Mouse (Mus musculus) urinary bladder, postnatal 36 days (tissue): ENCODE measurements at regions not wholly inside any gene's neighbourhood (a gene's known extent, or its start where the extent isn't known, plus 50 kb on each side); places are given as distances from the start of the nearest gene placed in this dataset.

ENCODE experiments used
- DNase-seq, 2 experiments: peaks; one replicate each; pipeline ENCODE4 v3.0.0; 2022; ENCODE audit warnings: low spot score in 2 of 2, mixed read lengths in 1 of 2

DNA sequence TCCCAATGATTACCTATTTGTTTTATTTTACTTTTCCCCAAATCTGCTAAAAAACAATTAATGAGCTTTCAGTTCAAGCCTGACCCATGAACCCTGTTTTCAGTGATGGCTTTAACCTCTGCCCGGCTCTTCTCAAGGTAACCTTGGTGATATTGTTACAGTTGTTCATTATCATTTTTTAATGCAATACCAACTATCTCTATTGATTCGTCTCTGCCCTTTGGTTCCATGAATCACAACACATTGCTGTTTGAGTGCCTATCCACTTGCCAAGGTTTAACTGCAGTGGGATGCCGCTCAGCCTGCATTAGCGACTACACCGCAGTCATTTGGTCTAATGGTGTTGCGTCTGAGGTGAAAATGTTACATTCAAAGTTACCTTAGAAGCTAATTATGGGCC is 317.9 kb downstream of the Etnk1 start:
- DNase-seq, result no peak

DNA sequence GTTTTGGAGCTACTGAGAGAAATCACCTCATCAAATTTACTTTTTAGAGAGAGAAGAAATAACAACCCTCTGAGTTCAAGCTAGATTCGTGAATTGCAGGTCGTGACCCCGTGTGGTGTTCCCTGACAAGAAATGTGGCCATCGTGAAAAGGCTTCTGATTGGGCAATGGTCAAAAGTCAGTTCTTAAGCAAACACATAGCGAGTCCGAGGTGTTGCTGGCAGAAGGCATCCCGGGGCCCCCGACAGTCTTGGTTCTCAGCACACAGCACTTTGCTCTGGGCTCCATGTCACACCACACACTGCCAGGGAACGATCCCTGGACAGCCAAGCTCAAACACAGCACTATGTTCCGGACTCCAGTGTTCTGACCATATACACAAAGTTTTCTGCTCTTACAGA is 320.0 kb downstream of the Etnk1 start:
- DNase-seq, result no peak

DNA sequence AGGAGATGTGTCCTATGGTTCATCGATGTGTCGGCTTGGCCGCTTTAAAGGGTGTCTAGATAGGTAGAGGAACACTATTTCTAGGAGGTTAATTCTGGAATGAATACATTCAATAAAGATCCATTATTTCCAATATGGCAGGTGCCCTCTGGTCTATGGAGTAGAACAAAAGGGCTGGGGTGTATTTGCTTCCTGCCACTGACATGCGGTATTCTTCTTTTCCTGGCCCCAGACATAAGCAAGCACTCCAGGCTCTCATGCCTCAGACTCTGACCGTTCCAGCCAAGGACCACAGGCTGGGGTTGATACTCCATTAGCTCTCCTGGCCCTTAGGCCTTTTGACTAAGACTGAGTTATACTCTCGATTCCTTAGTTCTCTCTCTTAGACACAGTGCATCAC is 323.0 kb downstream of the Etnk1 start:
- no peak for DNase-seq

DNA sequence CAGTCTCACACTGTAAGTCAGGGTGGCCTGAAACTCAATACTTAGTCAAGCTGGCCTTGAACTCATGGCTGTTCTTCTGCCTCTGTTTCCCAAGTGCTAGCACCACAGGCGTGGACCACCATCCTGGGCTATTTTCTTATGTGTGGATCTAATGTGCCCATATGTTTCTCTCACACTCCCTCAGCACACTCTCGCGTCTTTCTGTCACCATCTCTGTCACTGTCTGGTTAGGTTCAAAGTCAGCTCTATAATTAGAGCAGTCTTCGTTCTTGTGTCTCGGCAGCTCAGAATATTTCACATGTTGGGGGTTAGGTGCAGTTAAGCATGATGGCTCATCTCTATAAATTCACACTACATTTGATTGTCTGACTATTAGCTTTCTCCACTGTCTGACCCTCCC is 324.4 kb downstream of the Etnk1 start:
- DNase-seq, result no peak

DNA sequence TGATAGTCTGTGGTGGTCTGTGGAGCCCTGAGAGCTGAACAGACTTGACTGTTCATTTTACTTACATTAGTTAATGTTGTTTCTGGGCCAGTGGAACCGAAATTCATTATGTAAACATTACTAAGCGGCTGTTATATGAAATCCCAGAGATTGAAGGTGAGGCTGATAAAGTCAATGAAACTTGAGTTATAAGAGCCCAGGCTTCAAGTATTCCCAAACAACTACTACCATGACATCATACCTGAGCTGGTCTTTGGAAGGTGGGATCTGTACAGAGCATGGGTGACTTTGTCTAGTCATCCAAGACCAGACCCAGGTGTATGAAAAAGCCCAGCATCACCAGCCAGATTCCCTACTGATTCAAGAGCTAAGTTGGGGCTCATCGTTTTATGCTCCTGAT is 326.5 kb downstream of the Etnk1 start:
- DNase-seq, result no peak

DNA sequence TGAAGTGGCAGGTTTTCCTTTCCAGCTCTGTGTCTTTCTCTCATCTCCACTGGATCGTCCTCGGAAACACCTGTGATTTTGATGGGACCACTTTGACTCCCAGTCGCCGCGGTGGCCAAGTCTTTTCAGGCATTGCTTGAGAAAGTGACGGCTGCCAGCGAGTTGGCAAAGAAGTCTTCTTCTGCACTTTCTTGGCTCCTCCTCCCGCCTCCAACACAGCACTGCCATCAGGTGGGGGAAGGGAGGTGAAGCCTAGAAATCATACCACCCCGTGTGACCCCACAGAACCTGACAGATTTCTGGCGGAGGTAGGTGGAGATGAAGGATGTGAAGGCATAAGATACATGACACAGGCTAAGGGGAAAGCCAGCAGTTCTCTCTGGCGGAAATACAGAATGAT is 327.3 kb downstream of the Etnk1 start:
- no peak for DNase-seq

DNA sequence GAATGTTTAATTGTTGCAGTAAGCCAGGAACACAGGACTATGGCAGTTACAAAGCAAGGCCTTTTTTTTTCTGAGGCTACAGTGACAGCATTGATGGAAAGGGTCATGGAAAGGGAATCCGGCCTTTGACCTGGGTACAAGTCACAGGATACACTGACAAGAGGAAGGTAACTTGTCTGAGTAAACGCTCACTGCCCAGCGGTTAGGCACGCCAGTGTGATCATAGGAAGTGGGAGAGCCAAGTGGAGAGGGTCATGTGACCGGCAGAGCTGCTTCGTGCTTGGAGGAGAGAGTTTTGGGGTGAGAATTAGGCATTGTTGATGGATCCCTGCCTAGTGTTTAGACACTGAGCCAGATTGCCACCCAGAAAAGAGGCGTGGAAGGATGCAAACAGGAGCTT is 327.9 kb downstream of the Etnk1 start:
- no peak for DNase-seq

DNA sequence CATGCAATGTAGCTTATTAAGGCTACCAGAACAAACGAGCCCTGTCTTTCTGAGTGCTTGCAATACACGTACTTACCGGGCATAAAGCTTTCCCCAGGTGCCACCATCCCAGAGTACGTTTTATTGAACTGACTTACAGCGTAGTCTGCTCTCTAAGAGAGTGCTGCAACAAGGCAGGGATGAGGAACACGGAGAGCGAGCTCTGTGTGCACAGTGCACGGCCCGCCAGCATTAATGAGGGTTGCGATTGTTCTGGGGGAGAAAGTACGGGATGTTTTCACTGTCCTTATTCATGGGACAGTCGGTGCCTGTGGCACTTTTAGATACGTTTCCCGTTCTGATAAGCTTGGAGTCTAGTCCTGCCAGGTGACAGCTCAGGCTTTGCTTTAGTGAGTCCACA is 331.7 kb downstream of the Etnk1 start:
- DNase-seq, result no peak

DNA sequence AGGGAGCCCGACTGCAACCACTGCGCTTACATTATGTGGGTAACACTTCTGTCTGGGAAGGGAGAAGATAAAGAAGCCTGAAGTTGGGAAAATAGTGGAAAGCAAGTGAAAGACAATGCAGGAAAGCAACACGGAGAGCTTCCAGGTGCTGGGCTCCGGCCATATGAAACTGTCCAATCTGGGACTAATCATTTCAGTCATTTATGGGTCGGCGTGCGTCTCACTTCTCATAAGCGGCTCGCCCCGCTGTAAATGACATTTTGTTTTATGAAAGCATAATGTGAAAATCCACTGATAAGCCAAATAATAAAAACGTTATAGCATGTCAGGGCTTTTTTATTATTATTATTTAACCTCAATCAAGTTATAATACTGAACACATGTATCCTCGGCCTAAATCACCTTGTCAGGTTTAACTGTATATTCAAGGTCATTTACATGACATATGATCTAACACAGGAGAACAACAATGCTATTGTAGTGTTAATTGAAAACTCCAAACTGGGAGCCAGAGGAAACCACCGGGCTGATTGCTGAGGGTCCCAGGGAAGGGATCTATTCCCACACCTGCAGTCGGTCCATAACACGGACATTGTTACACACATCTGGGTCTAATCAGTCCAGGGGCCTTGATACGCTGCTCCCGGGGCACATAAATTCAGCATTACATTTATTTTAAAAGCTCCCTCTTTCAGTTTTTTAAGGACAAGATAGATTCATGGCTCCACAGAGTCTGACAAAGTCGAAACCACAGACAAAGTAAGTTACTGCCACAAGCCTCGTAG is 332.4 kb downstream of the Etnk1 start:
- no peak for DNase-seq

DNA sequence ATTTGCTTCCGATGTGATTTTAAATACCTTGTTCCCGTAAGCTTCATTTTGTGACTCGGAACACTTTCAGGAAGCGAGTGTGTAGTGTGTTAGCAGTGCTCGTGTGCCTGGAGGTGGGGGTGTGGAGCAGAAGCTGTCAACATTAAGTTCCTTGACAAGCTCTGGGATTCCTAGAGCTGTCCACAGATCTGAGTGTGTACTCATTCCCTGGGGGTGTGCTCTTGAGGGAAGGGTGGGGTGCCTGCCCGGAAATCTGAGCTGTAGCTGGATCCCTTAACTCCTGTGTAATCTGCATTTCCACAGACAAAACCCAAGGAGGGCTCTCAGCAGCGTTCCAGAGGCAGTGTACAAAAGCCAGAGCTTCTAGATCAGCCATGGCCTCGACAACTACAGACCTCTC is 335.8 kb downstream of the Etnk1 start:
- no peak for DNase-seq

DNA sequence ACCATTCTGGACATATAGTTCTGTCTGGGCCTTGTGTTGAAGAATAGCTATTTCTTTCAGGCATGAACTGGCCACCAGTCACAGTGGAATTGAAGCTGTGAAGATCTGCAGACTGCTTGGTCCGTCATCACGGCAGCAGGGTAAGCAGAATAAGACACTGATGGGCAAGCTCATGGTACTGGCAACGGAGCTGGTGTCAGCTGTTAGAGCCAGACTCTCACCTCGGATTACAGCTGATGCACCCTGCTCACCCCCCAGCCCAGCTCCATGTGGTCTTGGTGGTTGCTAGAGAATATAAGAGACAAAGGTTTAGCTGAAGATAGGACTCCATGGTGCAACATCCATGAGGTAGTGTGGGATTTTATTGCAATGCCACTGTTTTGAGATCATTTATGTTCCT is 336.9 kb downstream of the Etnk1 start:
- DNase-seq, result no peak

DNA sequence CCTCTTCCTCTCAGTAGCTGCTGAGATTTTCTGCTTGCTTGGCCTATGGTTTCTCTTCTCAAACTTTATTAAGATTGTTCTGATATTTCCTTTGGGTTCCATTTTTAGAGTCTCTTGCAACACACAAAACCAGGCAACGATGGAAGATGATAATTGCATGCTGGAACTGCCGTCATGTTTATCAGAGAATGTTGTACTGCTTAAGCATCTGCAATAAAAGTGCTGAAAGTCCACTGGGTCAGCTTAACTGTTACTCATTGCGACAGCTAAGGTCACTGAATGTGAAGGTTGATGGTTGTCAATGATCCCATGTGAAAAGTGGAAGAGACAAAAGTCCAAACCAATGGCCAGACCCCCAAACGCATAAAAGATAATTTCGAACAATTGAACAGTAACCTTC is 346.4 kb downstream of the Etnk1 start:
- no peak for DNase-seq

DNA sequence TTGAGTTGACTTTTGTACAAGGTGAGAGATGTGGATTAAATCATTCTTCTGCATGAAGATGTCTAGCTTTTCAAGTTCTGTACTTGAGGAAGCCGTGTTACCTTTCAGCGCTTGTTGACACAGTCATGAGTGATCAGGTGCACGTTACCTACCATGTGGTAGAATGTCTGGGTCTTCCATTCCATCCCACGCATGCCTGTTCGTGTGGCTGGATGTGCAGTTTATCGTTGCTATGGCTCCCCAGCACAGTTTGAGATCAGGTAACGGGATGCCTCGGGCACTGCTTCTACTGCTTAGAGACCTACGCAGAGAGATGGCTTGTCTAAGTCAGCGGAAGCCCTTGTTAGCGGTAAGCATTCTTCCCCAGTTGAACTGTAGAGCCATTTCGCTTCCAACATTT is 348.1 kb downstream of the Etnk1 start:
- no peak for DNase-seq

DNA sequence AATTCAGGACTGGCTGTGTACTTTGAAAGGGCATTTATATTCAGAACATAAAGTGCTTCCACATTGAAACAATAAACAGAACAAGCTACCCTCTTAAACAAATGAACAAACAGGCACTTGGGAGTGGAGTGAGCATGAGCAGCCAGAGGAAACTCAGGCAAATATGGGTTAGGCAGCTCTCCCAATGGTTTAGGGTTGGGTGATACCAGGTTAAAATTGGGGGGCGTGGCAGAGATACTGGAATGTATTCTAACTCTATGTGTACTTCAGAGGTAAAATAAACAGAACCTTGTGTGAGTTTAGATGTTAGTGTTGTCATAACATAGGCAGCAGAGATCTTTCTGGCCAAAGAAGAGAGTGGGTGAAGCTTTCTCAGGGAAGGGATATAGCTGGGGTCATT is 349.7 kb downstream of the Etnk1 start:
- no peak for DNase-seq

DNA sequence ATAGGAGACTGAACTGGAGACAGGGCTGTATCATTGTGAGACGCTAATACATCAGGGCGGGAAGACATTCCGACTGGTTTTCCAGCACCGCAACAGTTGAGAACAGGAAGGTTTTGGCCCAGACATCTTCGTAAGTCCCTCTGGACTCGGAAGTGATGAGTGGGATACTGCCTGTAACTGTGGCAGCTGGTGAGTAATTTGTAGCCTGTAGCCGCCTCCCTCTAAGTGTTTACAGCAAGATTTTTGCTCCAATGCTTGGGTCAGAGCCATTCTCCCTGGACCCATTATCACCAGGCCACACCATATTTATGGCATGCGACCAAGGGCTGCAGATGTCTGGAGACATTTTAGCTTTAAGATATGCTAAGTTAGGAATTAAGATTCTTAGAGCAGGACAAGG is 351.5 kb downstream of the Etnk1 start:
- no peak for DNase-seq

DNA sequence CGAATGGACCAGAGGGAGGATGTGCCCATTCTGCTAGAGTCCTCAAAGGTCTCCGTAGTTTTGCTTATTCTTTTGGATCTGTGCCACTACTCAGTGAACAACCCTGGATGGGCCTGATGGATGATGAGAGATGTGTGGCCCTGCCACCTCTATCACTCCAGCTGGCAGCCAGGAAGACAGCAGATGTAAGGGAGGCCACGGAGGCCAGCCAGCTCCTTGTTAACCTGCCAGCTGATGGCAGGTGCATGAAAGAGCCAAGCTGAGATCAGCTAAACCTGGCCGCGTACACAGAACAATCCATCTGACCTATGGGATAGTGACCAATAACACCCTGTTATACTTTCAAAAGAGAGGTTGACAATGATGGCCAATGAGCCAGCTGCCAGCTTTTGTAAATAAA is 352.6 kb downstream of the Etnk1 start:
- DNase-seq, result no peak

DNA sequence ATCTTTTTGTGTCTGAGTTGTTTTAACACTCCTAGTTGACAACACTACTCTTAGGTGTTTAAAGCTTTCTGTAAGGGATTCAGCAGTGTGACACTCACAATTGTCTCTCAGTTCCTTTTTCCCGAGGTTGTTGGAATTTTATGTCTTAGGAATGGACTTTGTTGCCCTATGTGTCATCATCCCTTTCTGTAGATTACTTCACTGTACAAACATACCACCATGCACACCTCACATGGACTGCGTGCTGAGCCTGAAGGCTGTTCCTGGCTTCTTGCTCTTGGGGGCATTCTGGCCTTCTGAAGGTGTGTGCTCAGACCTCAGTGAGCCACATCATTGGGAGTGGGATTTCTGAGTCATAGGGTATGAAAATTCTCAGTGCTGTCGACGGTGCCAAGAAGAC is 358.1 kb downstream of the Etnk1 start:
- DNase-seq, result no peak

DNA sequence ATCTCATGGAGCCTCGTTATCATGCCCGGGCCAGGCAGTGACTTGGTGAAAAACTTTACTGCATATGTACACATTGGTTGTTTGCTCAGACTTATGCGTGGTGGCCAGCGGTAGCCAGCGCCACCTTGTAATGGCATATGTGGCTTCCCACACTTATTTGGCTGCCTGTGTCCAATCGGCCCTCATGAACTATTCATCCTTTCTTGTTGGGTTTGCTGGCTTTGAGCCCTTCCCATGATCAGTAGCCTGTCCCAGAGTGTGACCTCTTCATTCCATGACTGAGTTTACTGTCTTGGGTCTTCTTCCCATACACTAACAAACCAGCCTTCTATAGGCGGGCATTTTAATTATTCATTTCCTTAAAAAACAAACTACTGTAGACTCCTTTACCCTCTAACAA is 361.9 kb downstream of the Etnk1 start:
- DNase-seq, result no peak

DNA sequence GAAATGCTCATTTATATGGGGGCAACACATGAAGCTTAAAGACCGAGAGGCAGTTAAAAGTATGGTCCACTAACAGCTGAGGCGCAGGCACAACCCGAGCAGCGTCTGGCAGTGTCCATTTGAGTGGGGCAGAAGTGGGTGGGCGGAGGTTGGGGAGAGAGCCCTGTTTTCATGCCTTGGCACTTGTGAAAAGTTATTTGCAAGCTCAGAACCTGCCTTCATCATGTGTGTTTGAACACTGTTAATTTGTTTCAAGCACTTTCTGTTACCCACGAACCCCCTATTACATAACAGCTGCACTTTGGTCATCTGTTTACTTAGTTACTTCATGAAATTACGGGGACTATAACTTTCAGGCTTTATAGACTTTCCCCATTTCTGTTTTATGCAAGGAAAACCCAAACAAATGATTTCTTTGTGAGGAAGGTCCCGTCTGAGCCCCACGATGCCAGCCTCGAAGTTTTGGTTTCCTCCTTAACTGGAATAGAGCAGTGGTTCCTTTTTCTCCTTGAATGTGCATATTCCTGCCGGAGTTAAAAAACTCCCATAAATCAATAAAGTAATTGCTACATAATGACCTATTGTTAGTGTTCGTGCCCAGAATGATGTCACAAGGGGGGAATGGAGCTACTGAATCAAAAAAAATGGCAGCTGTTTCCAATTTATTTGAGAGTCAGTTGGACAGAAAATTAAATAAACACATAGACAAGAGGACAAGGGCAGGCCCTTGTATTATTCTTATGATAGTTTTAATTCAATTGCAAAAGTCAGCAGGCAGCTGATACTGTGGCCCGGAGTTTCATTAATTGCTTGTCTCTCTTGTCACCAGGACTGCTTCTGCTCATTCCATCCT is 363.6 kb downstream of the Etnk1 start:
- DNase-seq, result no peak

DNA sequence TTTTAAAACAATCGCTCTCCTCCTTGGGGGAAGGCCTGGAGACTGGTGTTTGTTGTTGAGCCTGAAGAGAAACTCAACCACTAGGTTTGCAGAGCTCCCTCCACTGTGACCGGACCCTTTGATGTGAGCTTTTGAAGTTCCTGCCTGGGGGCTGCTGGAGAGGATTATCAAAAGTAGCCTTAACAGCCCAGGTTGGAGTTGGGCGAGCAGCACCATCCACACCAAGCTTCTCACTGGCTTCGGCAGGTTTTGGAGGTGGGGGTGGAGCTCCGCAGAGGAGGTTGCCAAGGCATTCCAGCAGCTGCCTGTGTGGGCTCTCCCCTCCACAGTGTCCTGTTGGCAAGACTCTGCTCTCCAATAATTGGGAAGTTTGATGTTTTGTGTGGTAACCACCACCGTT is 364.5 kb downstream of the Etnk1 start:
- no peak for DNase-seq

DNA sequence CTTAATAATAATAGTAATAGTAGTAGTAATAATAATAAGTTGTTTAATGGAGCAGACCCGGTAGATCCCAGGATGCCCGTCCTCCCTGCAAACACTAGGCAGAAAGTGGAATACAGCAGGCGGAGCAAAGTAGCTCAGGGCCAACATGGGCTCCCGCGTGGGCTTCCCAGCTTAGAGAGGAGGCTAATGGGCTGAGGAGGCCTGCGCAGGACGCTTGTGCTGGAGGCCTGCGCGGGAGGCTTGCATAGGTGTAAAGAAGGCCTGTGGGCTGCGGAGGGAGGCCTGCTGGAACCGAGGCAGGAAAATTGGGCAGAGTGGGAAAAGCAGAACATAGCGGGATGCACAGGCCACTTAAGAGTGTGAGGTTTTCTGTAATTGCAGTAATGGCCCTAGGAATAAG is 365.4 kb downstream of the Etnk1 start:
- DNase-seq, result no peak

DNA sequence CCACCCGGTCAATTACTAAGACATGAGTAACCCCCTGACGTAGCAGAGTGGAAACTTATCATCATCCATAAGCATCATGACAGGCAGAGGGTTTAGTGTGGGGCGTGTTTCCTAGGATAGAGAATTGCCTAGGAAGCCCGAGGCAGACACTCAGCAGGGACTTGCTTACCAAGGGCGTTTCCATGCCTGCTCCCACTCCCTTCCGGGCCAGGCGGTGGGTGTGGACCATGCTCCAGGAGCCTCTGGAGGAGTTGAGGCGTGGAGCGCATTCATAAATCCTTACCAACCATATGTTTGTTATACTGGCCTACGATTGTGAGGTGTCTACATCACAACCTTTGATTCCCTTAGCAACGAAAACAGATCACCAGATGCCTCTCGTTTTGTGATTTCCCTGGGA is 368.2 kb downstream of the Etnk1 start:
- DNase-seq, result no peak

DNA sequence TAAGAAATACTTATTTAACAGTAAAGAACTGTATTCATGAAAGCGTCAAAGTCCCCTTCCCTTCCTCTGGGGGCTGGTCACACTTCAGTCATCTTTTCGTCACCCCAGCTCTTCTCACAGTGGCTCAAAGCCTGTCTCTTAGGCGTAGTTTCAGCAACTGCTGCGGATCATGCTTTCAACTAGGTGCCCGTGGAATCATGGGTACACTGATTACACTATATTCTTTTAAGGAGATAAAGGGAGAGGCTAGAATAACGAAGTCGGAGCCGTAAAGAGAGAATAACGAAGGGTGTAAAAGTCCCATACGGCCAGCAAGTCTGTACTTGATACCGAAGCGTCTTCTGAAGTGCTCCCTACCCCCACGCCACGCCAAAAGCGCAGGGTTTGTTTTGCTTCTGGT is 368.7 kb downstream of the Etnk1 start:
- no peak for DNase-seq
